Mouse (Mus musculus) Patski (cell line): Measurements from ENCODE around the gene Acsl3. TPM values are rescaled to one million over a fixed set of nuclear protein-coding genes. Genes with fewer than 3 reads are reported as not detected.

ENCODE experiments used
- ATAC-seq: fragments of 100-300 bp; one replicate; pipeline ENCODE4 v1.8.0; 2021
- CTCF ChIA-PET: fragments of 350-600 bp; sonication (Branson Sonifier 250); formaldehyde crosslinking; loops from one replicate; lab custom pipeline; 2022; ENCODE audit warnings: inconsistent platforms; lab: Charles Lee
- POLR2A ChIA-PET: fragments of 350-600 bp; sonication (Branson Sonifier 250); formaldehyde crosslinking; loops from one replicate; lab custom pipeline; 2022; ENCODE audit warnings: antibody characterized with exemption, inconsistent platforms; lab: Charles Lee
- DNase-seq: peaks from one replicate; pipeline ENCODE4 v3.0.0-alpha.2; 2011; ENCODE audit warnings: low read depth, low spot score
- H3K27me3 ChIP-seq: fragments of 371-371 bp; one replicate; pipeline ENCODE4 v1.5.1; 2021
- CTCF ChIP-seq: fragments of 100-300 bp; IDR thresholded peaks from one replicate; pipeline ENCODE4 v1.5.1; 2021
- in situ Hi-C: fragments of 300-500 bp; cut with MboI; formaldehyde crosslinking; loops from 3 replicates; pipeline ENCODE4 v1.11.1; 2018; ENCODE audit warnings: low pct_unique_long_range_greater_than_20kb, mixed read lengths
- polyA plus RNA-seq: library from polyadenylated mRNA; unstranded; gene quantifications from one replicate; pipeline ENCODE4 v1.2.3, GENCODE M21; 2021

The Acsl3 gene
- polyA plus RNA-seq, 1 experiment from 2014 or later: 39.9 TPM

GRCm38 (mm10) chr1:78684128-78684527, 26.5 kb downstream of the Acsl3 start:
- ATAC-seq: no peak
- no peak for TF ChIP-seq CTCF
- ChIA-PET POLR2A (no interaction called here), CTCF (interaction anchor here (1.7 kb wide), 1 partner anchor 159 kb away, joined by 4 read pairs; no protein-coding TSS in a partner anchor)
- no peak for DNase-seq
- in situ Hi-C loops: loop anchor here (10.0 kb wide), 1 partner anchor 149 kb away; no protein-coding TSS in a partner anchor
- no peaks in the 10 kb centered on the region for H3K27me3 ChIP-seq

GRCm38 (mm10) chr1:78686872-78687271, 29.2 kb downstream of the Acsl3 start:
- TF ChIP-seq CTCF: peak; percentile 70
- ChIA-PET POLR2A (no interaction called here), CTCF (interaction anchor here (1.3 to 3.0 kb wide), 3 partner anchors 8 to 151 kb away, joined by 3 to 14 read pairs (median 6); no protein-coding TSS in a partner anchor)
- DNase-seq (no peak), ATAC-seq (peak; percentile 76)
- no peaks in the 10 kb centered on the region for H3K27me3 ChIP-seq
- in situ Hi-C loops: loop anchor here (10.0 kb wide), 1 partner anchor 152 kb away; no protein-coding TSS in a partner anchor

GRCm38 (mm10) chr1:78688149-78688548, 30.5 kb downstream of the Acsl3 start:
- ChIA-PET POLR2A (no interaction called here), CTCF (interaction anchor here (1.0 to 3.0 kb wide), 4 partner anchors 10 to 20 kb away, joined by 3 to 14 read pairs (median 4); no protein-coding TSS in a partner anchor)
- no peak for DNase-seq
- in situ Hi-C loops: loop anchor here (10.0 kb wide), 1 partner anchor 153 kb away; no protein-coding TSS in a partner anchor
- H3K27me3 ChIP-seq: no peaks in the 10 kb centered on the region
- no peak for ATAC-seq
- TF ChIP-seq CTCF: peak; percentile 33

- in situ Hi-C loops: no loop called here
- no peak for TF ChIP-seq CTCF
- ATAC-seq (no peak), DNase-seq (no peak)
- ChIA-PET CTCF (interaction anchor here (1.1 to 1.3 kb wide), 2 partner anchors 13 to 15 kb away, joined by 3 to 6 read pairs; no protein-coding TSS in a partner anchor), POLR2A (no interaction called here)
- H3K27me3 ChIP-seq: no peaks in the 10 kb centered on the region
These were observed 37.1 kb downstream of the Acsl3 start for GRCm38 (mm10) chr1:78694503-78695258.

- TF ChIP-seq CTCF: no peak
- DNase-seq: no peak
- POLR2A ChIA-PET: no interaction called here
- ATAC-seq: no peak
- H3K27me3 ChIP-seq: no peaks in the 10 kb centered on the region
- in situ Hi-C loops: no loop called here
- CTCF ChIA-PET: no interaction called here
These were observed 38.7 kb downstream of the Acsl3 start for GRCm38 (mm10) chr1:78696305-78696704.

- H3K27me3 ChIP-seq: no peaks in the 10 kb centered on the region
- POLR2A ChIA-PET: no interaction called here
- ATAC-seq: no peak
- no peak for DNase-seq
- TF ChIP-seq CTCF: no peak
- CTCF ChIA-PET: no interaction called here
- in situ Hi-C loops: no loop called here
These were observed 39.3 kb downstream of the Acsl3 start for GRCm38 (mm10) chr1:78696903-78697302.

GRCm38 (mm10) chr1:78698138-78698537, 40.5 kb downstream of the Acsl3 start:
- TF ChIP-seq CTCF: no peak
- H3K27me3 ChIP-seq: no peaks in the 10 kb centered on the region
- ATAC-seq (no peak), DNase-seq (no peak)
- ChIA-PET CTCF (no interaction called here), POLR2A (no interaction called here)
- in situ Hi-C loops: no loop called here

GRCm38 (mm10) chr1:78701740-78702139, 44.1 kb downstream of the Acsl3 start:
- CTCF ChIA-PET: no interaction called here
- no peak for ATAC-seq
- in situ Hi-C loops: no loop called here
- H3K27me3 ChIP-seq: no peaks in the 10 kb centered on the region
- no peak for TF ChIP-seq CTCF
- POLR2A ChIA-PET: no interaction called here
- no peak for DNase-seq

GRCm38 (mm10) chr1:78702282-78702963, 44.8 kb downstream of the Acsl3 start:
- DNase-seq: no peak
- no peak for ATAC-seq
- no peak for TF ChIP-seq CTCF
- ChIA-PET CTCF (no interaction called here), POLR2A (no interaction called here)
- in situ Hi-C loops: no loop called here
- H3K27me3 ChIP-seq: no peaks in the 10 kb centered on the region

GRCm38 (mm10) chr1:78702964-78703285, 45.3 kb downstream of the Acsl3 start:
- no peak for DNase-seq
- POLR2A ChIA-PET: no interaction called here
- ATAC-seq: no peak
- CTCF ChIA-PET: interaction anchor here (0.8 kb wide), 1 partner anchor 981 kb away, joined by 3 read pairs; no protein-coding TSS in a partner anchor
- TF ChIP-seq CTCF: no peak
- in situ Hi-C loops: no loop called here
- no peaks in the 10 kb centered on the region for H3K27me3 ChIP-seq

GRCm38 (mm10) chr1:78706338-78706737, 48.7 kb downstream of the Acsl3 start:
- ChIA-PET POLR2A (no interaction called here), CTCF (interaction anchor here (1.3 kb wide), 1 partner anchor 12 kb away, joined by 3 read pairs; no protein-coding TSS in a partner anchor)
- DNase-seq (no peak), ATAC-seq (no peak)
- no peaks in the 10 kb centered on the region for H3K27me3 ChIP-seq
- in situ Hi-C loops: no loop called here
- no peak for TF ChIP-seq CTCF
